Mouse (Mus musculus): ENCODE data around the gene Rpl14.
"Not testable (repeated sequence)": the region's sequence is repeated elsewhere in the genome, so short reads cannot be mapped to it uniquely, and the experiment has no call there.

DNA sequence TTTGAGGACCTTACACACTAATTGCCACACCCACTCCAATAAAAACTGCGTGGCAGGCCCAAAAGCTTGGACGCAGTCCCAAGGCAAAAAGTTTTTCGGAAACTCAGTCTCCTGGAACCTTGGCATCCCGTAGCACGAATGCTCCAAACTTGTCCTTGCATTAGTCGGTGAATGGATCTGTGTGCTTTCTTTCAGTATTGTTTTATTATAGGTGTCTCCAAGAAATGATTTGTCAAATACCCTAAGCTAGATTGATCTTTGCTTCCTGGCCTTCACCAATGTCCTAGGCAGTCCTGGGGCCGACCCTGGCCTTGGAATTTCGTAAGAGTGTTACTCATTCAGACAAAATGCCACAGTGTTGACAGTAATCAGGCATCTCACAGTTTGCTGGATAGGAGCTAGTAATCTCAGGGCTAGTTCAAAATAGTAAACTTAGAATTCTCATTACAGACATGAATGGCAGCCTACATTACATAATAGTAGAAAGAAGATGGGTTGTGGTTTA lies 37.7 kb upstream of the Rpl14 start:
- TF ChIP-seq CTCF (IDR thresholded peaks at IDR 0.05; ENCODE audit: low read depth, low read length); POLR2A (IDR thresholded peaks at IDR 0.05; ENCODE audit: borderline replicate concordance, low read depth, low read length): not testable (repeated sequence)

Data from bone marrow macrophage, adult 2 months (primary cell).